Mouse (Mus musculus) embryonic facial prominence, embryonic 11.5 days (tissue): ENCODE results near the gene Tas2r126. TPM values are rescaled to one million over a fixed set of nuclear protein-coding genes. Genes with fewer than 3 reads are reported as not detected.
"Not testable (repeated sequence)": the region's sequence is repeated elsewhere in the genome, so short reads cannot be mapped to it uniquely, and the experiment has no call there.

Source experiments
- ATAC-seq: fragments of 200-750 bp; cut with Nextera tagmentation; replicated peaks from 2 replicates; pipeline ENCODE4 v1.8.0; 2017; ENCODE audit warnings: low read depth; ENCODE audit not compliant: insufficient number of reproducible peaks, low FRiP score, low TSS enrichment
- DNase-seq: peaks from one replicate; pipeline ENCODE4 v3.0.0-alpha.2; 2015; ENCODE audit warnings: low spot score
- H3K27ac ChIP-seq: fragments of 300-500 bp; sonication (generic); replicated peaks from 2 replicates; pipeline ENCODE4 v1.5.1; 2014; ENCODE audit warnings: mild to moderate bottlenecking, low read depth, low read length, control low read depth
- H3K27me3 ChIP-seq: fragments of 300-500 bp; sonication (generic); 2 replicates; pipeline ENCODE4 v1.6.1; 2014; ENCODE audit warnings: mild to moderate bottlenecking, low read length, moderate library complexity, mixed read lengths; ENCODE audit not compliant: control insufficient read depth, insufficient read depth
- H3K36me3 ChIP-seq: fragments of 300-500 bp; sonication (generic); replicated peaks from 2 replicates; pipeline ENCODE4 v1.6.1; 2014; ENCODE audit warnings: low read depth, mild to moderate bottlenecking, low read length, moderate library complexity, mixed read lengths; ENCODE audit not compliant: control insufficient read depth, insufficient read depth
- H3K4me1 ChIP-seq: fragments of 300-500 bp; sonication (generic); 2 replicates; pipeline ENCODE4 v1.6.1; 2014; ENCODE audit warnings: low read length, mixed read lengths; ENCODE audit not compliant: control insufficient read depth, insufficient read depth
- H3K4me2 ChIP-seq: fragments of 300-500 bp; sonication (generic); 2 replicates; pipeline ENCODE4 v1.6.1; 2014; ENCODE audit warnings: low read depth, mild to moderate bottlenecking, control low read depth, low read length, moderate library complexity
- H3K4me3 ChIP-seq: fragments of 300-500 bp; sonication (generic); 2 replicates; pipeline ENCODE4 v1.5.1; 2014; ENCODE audit warnings: low read depth, low read length, control low read depth
- H3K9ac ChIP-seq: fragments of 300-500 bp; sonication (generic); replicated peaks from 2 replicates; pipeline ENCODE4 v1.6.1; 2014; ENCODE audit warnings: mild to moderate bottlenecking, control low read depth, low read length
- H3K9me3 ChIP-seq: fragments of 300-500 bp; sonication (generic); replicated peaks from 2 replicates; pipeline ENCODE4 v1.6.1; 2016; ENCODE audit warnings: mild to moderate bottlenecking, low read length, inconsistent platforms, mixed read lengths; ENCODE audit not compliant: control insufficient read depth
- WGBS: fragments of 180-500 bp; shearing (Covaris S2); extraction: QIAGEN DNeasy Blood & Tissue Kit; methylation state at CpG from one replicate; pipeline ENCODE4 v1.1.7; 2014; 5-methylcytosine and 5-hydroxymethylcytosine counted together
- polyA plus RNA-seq: library from polyadenylated mRNA; unstranded; fragments of >200 nt; fragmentation: Nextera tagmentation; extraction: Ambion mirVana; gene quantifications from 2 replicates; pipeline ENCODE4 v1.2.1, GENCODE M21; 2014

Gene Tas2r126
- polyA plus RNA-seq, 1 experiment from 2014 or later, result not detected

GRCm38 (mm10) chr6:42444491-42444890 lies 10.2 kb downstream of the Tas2r126 start:
- H3K9ac ChIP-seq, result no peak overlapping the region
- H3K27ac ChIP-seq, result no peak overlapping the region
- H3K9me3 ChIP-seq, result no peaks in the 10 kb centered on the region
- no peaks in the 10 kb centered on the region for H3K36me3 ChIP-seq
- no peaks in the 10 kb centered on the region for H3K4me1 ChIP-seq
- ATAC-seq, result no peak
- no peak overlapping the region for H3K4me2 ChIP-seq
- no peaks in the 10 kb centered on the region for H3K27me3 ChIP-seq
- 80% methylated on average over 2 of the region's 2 CpGs for WGBS
- no peak overlapping the region for H3K4me3 ChIP-seq
- DNase-seq, result no peak

- H3K4me2 ChIP-seq, result no peak overlapping the region
- H3K27me3 ChIP-seq, result no peaks in the 10 kb centered on the region
- ATAC-seq (no peak), DNase-seq (no peak)
- no peak overlapping the region for H3K4me3 ChIP-seq
- no peaks in the 10 kb centered on the region for H3K9me3 ChIP-seq
- H3K4me1 ChIP-seq, result no peaks in the 10 kb centered on the region
- no peaks in the 10 kb centered on the region for H3K36me3 ChIP-seq
- WGBS, result 84% methylated on average over 2 of the region's 2 CpGs
- H3K9ac ChIP-seq, result no peak overlapping the region
- no peak overlapping the region for H3K27ac ChIP-seq
These were observed 13.0 kb downstream of the Tas2r126 start for GRCm38 (mm10) chr6:42447381-42447780.

GRCm38 (mm10) chr6:42465096-42465495 lies 30.8 kb downstream of the Tas2r126 start, which contains the start of gene Olfr458:
Gene Olfr458, minus strand, starts transcription at chr6:42465196.
- H3K9me3 ChIP-seq, result no peaks in the 10 kb centered on the region
- H3K27ac ChIP-seq, result no peak within 1 kb of the TSS
- no peaks in the 10 kb centered on the region for H3K36me3 ChIP-seq
- no peaks in the 10 kb centered on the region for H3K4me1 ChIP-seq
- no peak for ATAC-seq
- DNase-seq, result no peak
- no peak within 1 kb of the TSS for H3K4me3 ChIP-seq
- H3K27me3 ChIP-seq, result no peaks in the 10 kb centered on the region
- WGBS, result 71% methylated on average over 1 of the region's 1 CpGs
- H3K4me2 ChIP-seq, result no peak within 1 kb of the TSS
- H3K9ac ChIP-seq, result no peak within 1 kb of the TSS

GRCm38 (mm10) chr6:42470542-42470941 lies 36.2 kb downstream of the Tas2r126 start:
- H3K9me3 ChIP-seq, result no peaks in the 10 kb centered on the region
- no peak overlapping the region for H3K9ac ChIP-seq
- DNase-seq, result no peak
- H3K27ac ChIP-seq, result no peak overlapping the region
- 87% methylated on average over 4 of the region's 4 CpGs for WGBS
- no peaks in the 10 kb centered on the region for H3K4me1 ChIP-seq
- H3K27me3 ChIP-seq, result no peaks in the 10 kb centered on the region
- H3K4me2 ChIP-seq, result no peak overlapping the region
- no peak for ATAC-seq
- H3K36me3 ChIP-seq, result no peaks in the 10 kb centered on the region
- no peak overlapping the region for H3K4me3 ChIP-seq

- 96% methylated on average over 4 of the region's 4 CpGs for WGBS
- not testable (repeated sequence) for H3K4me2 ChIP-seq
These were observed 37.0 kb downstream of the Tas2r126 start for GRCm38 (mm10) chr6:42471298-42471697.

GRCm38 (mm10) chr6:42476235-42476634 lies 41.9 kb downstream of the Tas2r126 start, which contains the start of gene Olfr457:
Gene Olfr457, minus strand, starts transcription at chr6:42476335.
- Histone ChIP-seq H3K4me1 (no peaks in the 10 kb centered on the region), H3K36me3 (no peaks in the 10 kb centered on the region), H3K4me2 (no peak within 1 kb of the TSS), H3K9me3 (no peaks in the 10 kb centered on the region), H3K4me3 (no peak within 1 kb of the TSS), H3K27me3 (no peaks in the 10 kb centered on the region), H3K27ac (no peak within 1 kb of the TSS), H3K9ac (no peak within 1 kb of the TSS)
- no peak for DNase-seq
- 59% methylated on average over 1 of the region's 1 CpGs for WGBS
- no peak for ATAC-seq

More at GRCm38 (mm10) chr6:42471298-42471697, 37.0 kb downstream of the Tas2r126 start:
- not testable (repeated sequence) for DNase-seq, H3K9ac ChIP-seq, H3K4me1 ChIP-seq, H3K27me3 ChIP-seq, H3K4me3 ChIP-seq, H3K36me3 ChIP-seq, H3K27ac ChIP-seq, H3K9me3 ChIP-seq
- ATAC-seq, result 0 out of 2 replicates have a peak, but pooled peaks have one; percentile 6

GRCm38 (mm10) chr6:42484633-42485032 lies 50.3 kb downstream of the Tas2r126 start:
- no peaks in the 10 kb centered on the region for H3K36me3 ChIP-seq
- ATAC-seq (no peak), DNase-seq (no peak)
- H3K4me3 ChIP-seq, result no peak overlapping the region
- H3K27ac ChIP-seq, result no peak overlapping the region
- no peak overlapping the region for H3K4me2 ChIP-seq
- H3K9me3 ChIP-seq, result no peaks in the 10 kb centered on the region
- no peaks in the 10 kb centered on the region for H3K27me3 ChIP-seq
- no peak overlapping the region for H3K9ac ChIP-seq
- H3K4me1 ChIP-seq, result no peaks in the 10 kb centered on the region
